Mouse (Mus musculus): ENCODE results near the gene Ghr.

Gene Ghr

DNA sequence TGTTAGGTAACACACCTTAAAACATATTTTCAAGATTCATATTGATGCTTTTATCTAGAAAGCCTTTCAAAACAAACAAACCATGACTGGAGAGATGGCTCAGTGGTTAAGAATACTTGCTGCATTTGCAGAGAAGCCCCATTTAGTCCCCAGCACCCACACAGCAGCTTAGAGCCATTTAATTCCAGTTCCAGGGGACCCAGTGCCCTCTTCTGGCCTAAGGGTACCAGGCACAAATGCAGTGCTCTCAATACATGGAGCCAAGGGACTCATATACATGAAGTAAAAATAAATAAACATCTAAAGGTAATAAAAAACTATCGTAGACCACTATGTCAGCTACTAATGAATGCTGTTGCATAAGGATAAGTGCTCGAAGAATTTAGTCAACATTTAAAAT, 305.9 kb downstream of the Ghr start:
- DNase-seq, result no peak

DNA sequence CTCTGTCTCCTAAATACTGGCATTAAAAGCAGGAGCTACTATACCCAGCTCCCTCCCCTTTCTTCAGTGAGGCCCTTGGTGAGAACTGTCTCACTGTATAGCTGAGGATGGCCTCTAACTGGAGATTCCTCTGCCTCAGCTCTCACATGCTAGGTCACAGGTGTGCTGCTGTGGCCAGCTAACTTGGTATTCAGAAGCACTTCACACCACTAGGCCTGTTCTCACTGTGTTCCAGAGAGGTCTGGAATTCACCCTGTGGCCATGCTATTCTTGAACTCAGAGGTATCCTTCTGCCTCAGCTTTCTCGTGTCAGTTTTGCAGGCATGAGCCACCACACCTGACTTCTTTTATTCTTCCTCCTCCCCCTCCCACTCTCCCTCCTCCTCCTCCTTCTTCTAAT, 310.1 kb downstream of the Ghr start:
- DNase-seq, result no peak

DNA sequence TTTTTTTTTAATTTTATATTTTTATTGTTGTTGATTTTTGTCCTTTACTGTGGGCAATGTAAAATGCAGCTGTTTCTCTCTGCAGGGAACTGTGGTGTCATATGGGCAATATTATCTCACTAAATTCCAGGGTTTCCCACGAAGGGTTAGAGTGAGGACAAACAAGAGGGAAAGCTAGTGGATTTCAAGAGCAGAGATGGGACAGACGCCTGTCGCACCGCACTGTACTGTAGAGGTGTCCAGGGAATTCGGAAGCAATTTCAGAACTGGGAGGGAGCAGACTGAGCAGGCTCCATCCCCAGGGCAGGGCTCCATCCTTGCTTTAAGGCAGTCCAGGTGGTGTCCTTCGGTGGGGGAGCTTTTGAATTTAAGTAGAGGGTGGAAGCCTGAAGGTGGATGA, 312.1 kb downstream of the Ghr start:
- DNase-seq, result no peak

DNA sequence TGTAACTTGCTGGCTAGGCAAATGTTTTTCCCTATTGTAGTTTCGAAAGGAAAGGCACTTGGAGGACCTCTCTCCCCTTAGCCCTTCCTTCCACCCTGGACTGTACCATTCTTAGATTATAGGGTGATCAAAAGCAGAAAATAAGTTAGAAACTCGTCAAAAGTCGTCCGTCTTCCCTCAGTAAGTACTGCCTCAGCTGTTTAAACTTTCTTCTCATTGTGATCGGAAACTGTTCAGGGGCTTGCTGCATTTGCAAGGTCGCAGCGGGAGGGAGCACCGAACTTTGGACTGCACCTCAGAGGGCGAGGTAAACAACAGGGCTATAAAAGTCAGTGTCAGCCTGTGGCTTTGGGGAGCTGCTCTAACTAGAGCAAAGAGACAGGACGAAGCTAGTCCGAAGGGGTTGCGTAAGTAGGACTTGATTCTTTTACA, 312.6 kb downstream of the Ghr start:
- peak; percentile 3 for DNase-seq

DNA sequence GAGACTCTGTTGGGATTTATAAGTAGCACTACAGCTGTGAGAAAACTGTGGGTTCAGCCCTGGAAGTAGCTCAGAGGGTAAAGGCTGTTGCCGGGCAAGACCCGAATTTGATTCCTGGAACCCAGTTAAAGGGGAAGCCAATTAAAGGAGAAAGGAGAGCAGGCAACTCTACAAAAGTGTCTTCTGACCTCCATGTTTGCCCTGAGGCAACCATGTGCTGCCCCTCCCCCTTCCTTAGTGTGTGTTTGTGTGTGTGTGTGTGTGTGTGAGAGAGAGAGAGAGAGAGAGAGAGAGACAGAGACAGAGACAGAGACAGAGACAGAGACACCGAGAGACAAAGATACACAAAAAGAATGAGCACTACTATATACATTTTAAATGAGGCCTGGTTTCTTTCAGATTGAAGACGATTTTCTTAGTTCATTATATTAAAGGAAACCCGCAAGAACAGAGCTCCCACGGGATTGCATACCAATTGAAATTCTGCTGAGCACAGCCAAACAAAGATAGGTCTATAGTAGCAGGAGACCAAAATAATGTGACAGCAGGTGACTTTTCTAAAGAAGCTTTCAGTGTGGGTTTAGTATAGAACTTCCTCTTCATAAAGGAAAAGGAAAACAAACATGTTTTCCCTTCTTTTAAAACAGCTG, 313.2 kb downstream of the Ghr start:
- DNase-seq, result no peak

DNA sequence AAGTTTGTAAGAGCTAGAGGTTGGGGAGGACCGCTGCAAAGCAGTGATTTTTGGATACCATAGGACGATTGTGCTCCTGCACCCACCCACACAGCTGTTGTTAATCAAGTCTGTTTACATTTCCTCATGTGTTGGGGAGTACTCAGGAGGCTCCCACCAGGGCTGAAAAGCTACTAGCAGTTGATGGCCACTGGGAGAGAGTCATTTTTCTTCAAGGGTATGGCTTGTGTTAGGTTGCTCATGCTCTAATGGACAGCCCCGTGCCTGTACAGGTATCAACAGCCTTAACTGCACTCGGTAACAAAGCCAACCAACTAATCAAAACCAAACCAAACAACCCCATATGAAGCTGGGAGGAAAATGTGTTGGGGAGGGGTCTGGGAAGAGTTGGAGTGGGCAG, 313.8 kb downstream of the Ghr start:
- DNase-seq, result no peak

DNA sequence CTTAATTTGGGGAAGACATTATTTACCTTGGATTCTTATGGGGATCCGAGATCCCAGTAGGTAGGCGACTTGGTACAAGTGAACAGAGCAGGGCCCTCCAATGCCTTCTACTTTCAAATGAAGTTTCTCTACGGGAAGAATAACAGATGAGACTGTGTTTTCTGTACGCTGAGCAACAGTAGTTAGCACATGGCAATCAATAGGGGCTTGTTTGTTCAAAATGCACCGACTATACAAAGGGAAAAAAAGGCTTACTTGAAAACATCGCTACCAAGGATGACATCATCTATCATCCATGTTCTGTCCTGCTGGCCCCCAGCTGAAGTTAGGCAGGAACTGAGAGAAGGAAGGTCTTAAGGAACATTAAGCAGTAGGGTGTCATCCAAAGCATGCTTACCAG, 315.0 kb downstream of the Ghr start, which contains the start of gene Selenop:
TSS of gene Selenop (plus strand) at position 301 of the 400 bp plus-strand sequence.
- DNase-seq, result no peak

All from cerebellum, adult 11 months (tissue).